Mouse (Mus musculus) hindbrain, embryonic 10.5 days (tissue): Measurements from ENCODE around the gene Tax1bp1. TPM values are rescaled to one million over a fixed set of nuclear protein-coding genes. Genes with fewer than 3 reads are reported as not detected.

Experiments used
- DNase-seq: peaks from one replicate; pipeline ENCODE4 v3.0.0-alpha.2; 2017; ENCODE audit warnings: low spot score
- H3K27ac ChIP-seq: fragments of 300-500 bp; sonication (generic); 2 replicates; pipeline ENCODE4 v1.5.1; 2016; ENCODE audit warnings: mild to moderate bottlenecking, moderate library complexity
- H3K27me3 ChIP-seq: fragments of 300-500 bp; sonication (generic); 2 replicates; pipeline ENCODE4 v1.6.1; 2016; ENCODE audit warnings: mild to moderate bottlenecking; ENCODE audit not compliant: poor library complexity, insufficient read depth, severe bottlenecking
- H3K36me3 ChIP-seq: fragments of 300-500 bp; sonication (generic); 2 replicates; pipeline ENCODE4 v1.6.1; 2016; ENCODE audit warnings: mild to moderate bottlenecking, moderate library complexity
- H3K4me1 ChIP-seq: fragments of 300-500 bp; sonication (generic); replicated peaks from 2 replicates; pipeline ENCODE4 v1.6.1; 2016; ENCODE audit warnings: mild to moderate bottlenecking
- H3K4me3 ChIP-seq: fragments of 300-500 bp; sonication (generic); 2 replicates; pipeline ENCODE4 v1.5.1; 2016; ENCODE audit warnings: mild to moderate bottlenecking, moderate library complexity
- H3K9me3 ChIP-seq: fragments of 300-500 bp; sonication (generic); 2 replicates; pipeline ENCODE4 v1.6.1; 2016; ENCODE audit warnings: mild to moderate bottlenecking, moderate library complexity
- WGBS: fragments of 180-500 bp; shearing (Covaris S2); methylation state at CpG from one replicate; pipeline ENCODE4 v1.1.7; 2016; 5-methylcytosine and 5-hydroxymethylcytosine counted together
- polyA plus RNA-seq: library from polyadenylated mRNA; unstranded; fragments of >200 nt; fragmentation: Nextera tagmentation; extraction: Ambion mirVana; gene quantifications from 2 replicates; pipeline ENCODE4 v1.2.1, GENCODE M21; 2016

Tax1bp1 gene
- polyA plus RNA-seq, 1 experiment from 2014 or later: 107 TPM

GRCm38 (mm10) chr6:52717493-52718192 lies 4.1 kb downstream of the Tax1bp1 start:
- Histone ChIP-seq H3K4me3 (no peak overlapping the region), H3K36me3 (no peaks in the 10 kb centered on the region), H3K4me1 (peaks cover 8% of the 10 kb centered on the region), H3K27ac (no peak overlapping the region), H3K9me3 (no peaks in the 10 kb centered on the region), H3K27me3 (no peaks in the 10 kb centered on the region)
- 86% methylated on average over 5 of the region's 5 CpGs for WGBS
- no peak for DNase-seq

GRCm38 (mm10) chr6:52724805-52725439 lies 11.4 kb downstream of the Tax1bp1 start:
- no peak overlapping the region for H3K4me3 ChIP-seq
- DNase-seq: peak; percentile 46
- H3K27me3 ChIP-seq: no peaks in the 10 kb centered on the region
- no peaks in the 10 kb centered on the region for H3K4me1 ChIP-seq
- no peak overlapping the region for H3K27ac ChIP-seq
- WGBS: 65% methylated on average over 8 of the region's 8 CpGs
- H3K36me3 ChIP-seq: peaks cover 50% of the 10 kb centered on the region
- no peaks in the 10 kb centered on the region for H3K9me3 ChIP-seq

GRCm38 (mm10) chr6:52730338-52730737 lies 16.8 kb downstream of the Tax1bp1 start:
- DNase-seq: no peak
- no peak overlapping the region for H3K4me3 ChIP-seq
- WGBS: 92% methylated on average over 4 of the region's 4 CpGs
- no peak overlapping the region for H3K27ac ChIP-seq
- H3K36me3 ChIP-seq: peaks cover 47% of the 10 kb centered on the region
- H3K4me1 ChIP-seq: no peaks in the 10 kb centered on the region
- H3K9me3 ChIP-seq: no peaks in the 10 kb centered on the region
- no peaks in the 10 kb centered on the region for H3K27me3 ChIP-seq

DNA sequence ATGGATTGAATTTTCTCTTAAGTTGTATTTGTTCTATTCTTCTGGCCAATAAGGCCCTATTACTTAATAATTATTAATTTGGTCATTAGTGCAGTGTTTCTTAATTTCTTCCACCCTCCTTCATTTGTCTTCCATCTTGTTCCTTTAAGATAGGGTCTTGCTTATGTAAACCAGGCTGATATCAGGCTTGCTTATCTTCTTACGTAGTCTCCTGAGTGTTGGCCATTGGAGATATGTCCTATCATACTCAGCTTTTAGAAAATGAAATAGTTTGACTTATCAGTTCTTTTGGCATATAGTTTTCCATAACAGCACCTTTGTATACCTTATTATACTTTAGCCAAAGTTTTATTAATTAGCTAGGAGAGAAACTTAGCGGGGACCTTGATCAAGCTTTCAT lies 21.1 kb downstream of the Tax1bp1 start:
- Histone ChIP-seq H3K27me3 (no peaks in the 10 kb centered on the region), H3K27ac (no peak overlapping the region), H3K4me3 (no peak overlapping the region), H3K4me1 (no peaks in the 10 kb centered on the region), H3K36me3 (peaks cover 42% of the 10 kb centered on the region), H3K9me3 (no peaks in the 10 kb centered on the region)
- 95% methylated on average over 2 of the region's 2 CpGs for WGBS
- DNase-seq: no peak

GRCm38 (mm10) chr6:52752832-52753231 lies 39.3 kb downstream of the Tax1bp1 start:
- WGBS: 94% methylated on average over 5 of the region's 5 CpGs
- H3K4me3 ChIP-seq: no peak overlapping the region

GRCm38 (mm10) chr6:52765206-52765605 lies 51.7 kb downstream of the Tax1bp1 start:
- DNase-seq: no peak
- Histone ChIP-seq H3K4me3 (no peak overlapping the region), H3K27me3 (no peaks in the 10 kb centered on the region), H3K4me1 (no peaks in the 10 kb centered on the region), H3K36me3 (peaks cover 60% of the 10 kb centered on the region), H3K9me3 (no peaks in the 10 kb centered on the region), H3K27ac (no peak overlapping the region)
- 71% methylated on average over 7 of the region's 7 CpGs for WGBS

More at GRCm38 (mm10) chr6:52752832-52753231, 39.3 kb downstream of the Tax1bp1 start:
- H3K9me3 ChIP-seq: no peaks in the 10 kb centered on the region
- H3K27ac ChIP-seq: no peak overlapping the region
- no peaks in the 10 kb centered on the region for H3K4me1 ChIP-seq
- no peaks in the 10 kb centered on the region for H3K27me3 ChIP-seq
- peaks cover 72% of the 10 kb centered on the region for H3K36me3 ChIP-seq
- no peak for DNase-seq

DNA sequence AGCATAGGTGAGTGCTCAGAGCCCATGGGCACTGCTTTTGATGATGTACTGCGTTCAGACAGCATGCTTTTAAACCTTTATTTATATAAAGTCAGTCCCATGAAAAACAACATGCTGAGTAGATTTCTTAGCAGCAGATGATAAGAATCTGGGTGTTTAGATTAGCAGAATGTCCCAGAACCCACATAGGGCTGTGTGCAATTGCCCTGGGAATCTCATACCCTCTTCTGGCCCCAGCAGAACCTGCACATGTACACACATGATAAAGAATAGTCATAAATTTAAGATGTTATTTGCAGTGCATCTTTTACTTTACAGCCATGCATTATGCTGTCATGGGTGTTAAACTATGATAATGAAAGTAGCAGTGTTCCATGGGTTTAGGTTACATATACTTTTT lies 57.3 kb downstream of the Tax1bp1 start:
- Histone ChIP-seq H3K27me3 (no peaks in the 10 kb centered on the region), H3K27ac (no peak overlapping the region), H3K4me3 (no peak overlapping the region), H3K4me1 (no peaks in the 10 kb centered on the region), H3K36me3 (peaks cover 39% of the 10 kb centered on the region), H3K9me3 (no peaks in the 10 kb centered on the region)
- DNase-seq: no peak
- 89% methylated on average over 1 of the region's 1 CpGs for WGBS

DNA sequence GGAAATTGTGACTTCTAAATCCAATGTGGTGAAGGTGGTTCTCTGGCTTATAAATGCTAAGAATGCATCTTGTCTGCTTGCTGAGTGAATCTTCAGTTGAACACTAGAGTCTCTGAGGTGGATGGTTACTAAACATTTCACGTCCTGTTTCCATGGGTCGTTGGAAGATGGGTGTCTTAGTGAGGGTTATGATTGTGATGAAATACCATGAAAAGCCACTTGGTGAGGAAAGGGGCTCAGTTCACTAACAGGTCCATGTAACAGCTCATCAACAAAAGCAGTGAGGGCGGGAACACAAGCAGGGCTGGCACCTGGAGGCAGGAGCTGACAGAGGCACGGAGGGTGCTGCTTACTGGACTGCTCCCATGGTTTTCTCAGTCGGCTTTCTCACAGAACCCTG lies 59.6 kb downstream of the Tax1bp1 start:
- Histone ChIP-seq H3K9me3 (no peaks in the 10 kb centered on the region), H3K27me3 (no peaks in the 10 kb centered on the region), H3K36me3 (peaks cover 17% of the 10 kb centered on the region), H3K4me1 (no peaks in the 10 kb centered on the region), H3K27ac (no peak overlapping the region), H3K4me3 (no peak overlapping the region)
- WGBS: 90% methylated on average over 5 of the region's 5 CpGs
- DNase-seq: no peak

- no peak for DNase-seq
- WGBS: 77% methylated on average over 3 of the region's 3 CpGs
Observed at GRCm38 (mm10) chr6:52775350-52775749, 61.8 kb downstream of the Tax1bp1 start.

GRCm38 (mm10) chr6:52775956-52776355 lies 62.4 kb downstream of the Tax1bp1 start:
- no peak overlapping the region for H3K4me3 ChIP-seq
- H3K27ac ChIP-seq: no peak overlapping the region
- no peaks in the 10 kb centered on the region for H3K27me3 ChIP-seq
- no peaks in the 10 kb centered on the region for H3K9me3 ChIP-seq
- H3K36me3 ChIP-seq: no peaks in the 10 kb centered on the region
- H3K4me1 ChIP-seq: no peaks in the 10 kb centered on the region
- WGBS: 85% methylated on average over 8 of the region's 8 CpGs
- no peak for DNase-seq

More at GRCm38 (mm10) chr6:52775350-52775749, 61.8 kb downstream of the Tax1bp1 start:
- no peaks in the 10 kb centered on the region for H3K9me3 ChIP-seq
- no peaks in the 10 kb centered on the region for H3K27me3 ChIP-seq
- H3K4me1 ChIP-seq: no peaks in the 10 kb centered on the region
- H3K36me3 ChIP-seq: peaks cover 3% of the 10 kb centered on the region; the same call in 1 of the 2 replicates
- no peak overlapping the region for H3K4me3 ChIP-seq
- H3K27ac ChIP-seq: no peak overlapping the region

- H3K4me3 ChIP-seq: no peak overlapping the region
- no peaks in the 10 kb centered on the region for H3K27me3 ChIP-seq
- H3K4me1 ChIP-seq: no peaks in the 10 kb centered on the region
- no peak for DNase-seq
- 86% methylated on average over 8 of the region's 8 CpGs for WGBS
- no peak overlapping the region for H3K27ac ChIP-seq
- no peaks in the 10 kb centered on the region for H3K9me3 ChIP-seq
- H3K36me3 ChIP-seq: no peaks in the 10 kb centered on the region
Observed at GRCm38 (mm10) chr6:52777034-52777433, 63.5 kb downstream of the Tax1bp1 start.

GRCm38 (mm10) chr6:52778523-52778922 lies 65.0 kb downstream of the Tax1bp1 start:
- H3K9me3 ChIP-seq: no peaks in the 10 kb centered on the region

DNA sequence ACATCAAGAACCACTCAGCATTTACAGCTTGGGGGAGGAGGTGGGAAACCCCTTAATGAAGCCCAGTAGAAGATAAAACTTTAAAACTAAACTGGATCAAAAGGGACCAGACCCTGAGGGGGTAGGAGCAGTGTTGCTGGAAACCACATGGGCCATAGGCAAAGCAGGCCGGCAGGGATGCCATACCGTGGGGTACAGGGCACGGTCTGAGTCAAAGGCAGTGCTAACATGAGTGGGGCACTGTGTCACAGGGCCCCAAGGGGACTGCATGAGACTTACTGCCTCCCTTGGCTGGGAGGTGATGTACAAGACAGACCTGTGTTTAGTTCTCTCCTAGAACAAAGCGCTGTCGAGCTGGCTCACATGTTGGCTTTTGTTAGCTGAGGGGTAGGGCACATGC lies 66.0 kb downstream of the Tax1bp1 start:
- 83% methylated on average over 5 of the region's 5 CpGs for WGBS
- Histone ChIP-seq H3K27me3 (no peaks in the 10 kb centered on the region), H3K36me3 (no peaks in the 10 kb centered on the region), H3K4me3 (no peak overlapping the region), H3K4me1 (no peaks in the 10 kb centered on the region), H3K27ac (no peak overlapping the region), H3K9me3 (no peaks in the 10 kb centered on the region)
- no peak for DNase-seq

More at GRCm38 (mm10) chr6:52778523-52778922, 65.0 kb downstream of the Tax1bp1 start:
- no peak for DNase-seq
- Histone ChIP-seq H3K27ac (no peak overlapping the region), H3K27me3 (no peaks in the 10 kb centered on the region), H3K4me1 (no peaks in the 10 kb centered on the region), H3K36me3 (no peaks in the 10 kb centered on the region), H3K4me3 (no peak overlapping the region)
- 96% methylated on average over 5 of the region's 5 CpGs for WGBS
